Mouse (Mus musculus) cerebellum, adult 9-10 months (tissue): ENCODE measurements around the gene Vav3.
A peak's percentile ranks its signal among the peaks of the same experiment; 100 is the strongest.

ENCODE experiments used
- DNase-seq: peaks from one replicate; pipeline ENCODE4 v3.0.0; 2022

The Vav3 gene

GRCm38 (mm10) chr3:109711751-109712150 is 371.3 kb downstream of the Vav3 start:
- DNase-seq, result no peak

GRCm38 (mm10) chr3:109714476-109714875 is 374.0 kb downstream of the Vav3 start:
- no peak for DNase-seq

- DNase-seq, result no peak
Observed at GRCm38 (mm10) chr3:109721753-109722152, 381.3 kb downstream of the Vav3 start.

- no peak for DNase-seq
Observed at GRCm38 (mm10) chr3:109726776-109727175, 386.3 kb downstream of the Vav3 start.

- no peak for DNase-seq
Observed at GRCm38 (mm10) chr3:109731592-109732230, 391.3 kb downstream of the Vav3 start.

GRCm38 (mm10) chr3:109732327-109733182 is 392.1 kb downstream of the Vav3 start:
- DNase-seq, result peak; percentile 67
